Mouse (Mus musculus): Measurements from ENCODE around the gene Ubtd2. TPM values are rescaled to one million over a fixed set of nuclear protein-coding genes. Genes with fewer than 3 reads are reported as not detected.

Gene Ubtd2
- polyA plus RNA-seq, 1 experiment = 2.4 TPM

DNA sequence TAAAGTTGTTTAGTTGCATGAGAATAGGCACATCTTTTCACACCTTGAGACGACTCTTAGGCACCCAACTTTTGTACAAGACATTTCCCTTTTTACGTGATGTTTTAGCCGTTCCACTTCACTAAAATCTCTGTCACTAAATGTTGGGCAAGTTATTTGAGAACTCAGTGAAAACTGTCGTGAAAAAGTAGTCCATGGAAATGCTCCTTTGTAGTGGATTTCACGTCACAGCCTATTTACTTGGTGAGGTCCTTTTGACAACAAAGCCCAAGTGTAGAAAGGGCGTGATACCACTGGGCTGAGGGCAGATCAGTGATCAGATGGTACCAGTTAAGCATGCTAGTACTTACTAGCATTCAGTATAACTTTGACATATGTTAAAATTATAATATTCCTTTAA is 1.2 kb downstream of the Ubtd2 start:
- Histone ChIP-seq H3K27ac (ENCODE audit: insufficient read depth, low read length) (no peak overlapping the region), H3K27me3 (ENCODE audit: control insufficient read depth, insufficient read depth, low read length) (peaks cover 6% of the 10 kb centered on the region; the same call in 1 of the 2 replicates), H3K4me1 (ENCODE audit: control insufficient read depth, insufficient read depth, insufficient read length) (no peaks in the 10 kb centered on the region; the same call in 1 of the 2 replicates), H3K4me3 (ENCODE audit: extremely low read depth, insufficient read depth, insufficient read length) (no peak overlapping the region), H3K36me3 (ENCODE audit: control insufficient read depth, insufficient read depth, low read length) (no peaks in the 10 kb centered on the region)
- no peak for TF ChIP-seq POLR2A (IDR thresholded peaks at IDR 0.05; ENCODE audit: low read depth, low read length)
- 37% methylated on average over 6 of the region's 6 CpGs for WGBS
- no peak for DNase-seq (ENCODE audit: low read depth in 1 of 2, low spot score in 2 of 2)

DNA sequence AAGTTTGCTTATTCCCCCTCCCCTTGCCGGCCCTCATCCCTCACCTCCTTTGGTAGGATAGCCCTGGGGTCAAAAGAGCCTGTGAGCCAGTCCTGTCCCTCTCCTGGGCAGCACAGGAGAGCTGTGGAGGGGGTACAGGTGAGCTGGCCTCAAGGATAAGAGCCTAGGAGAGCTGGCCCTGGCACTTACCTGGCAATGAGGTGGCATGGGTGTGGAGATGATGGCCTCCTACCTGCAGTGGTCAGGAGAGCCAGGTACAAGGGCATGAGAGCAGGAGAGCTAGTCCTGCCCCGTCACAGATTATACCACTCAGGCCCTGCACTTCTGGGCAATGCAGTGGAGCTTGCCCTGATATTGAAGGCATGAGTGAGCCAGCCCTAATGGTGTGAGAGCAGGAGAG is 9.1 kb downstream of the Ubtd2 start:
- Histone ChIP-seq H3K4me3 (ENCODE audit: extremely low read depth, insufficient read depth, insufficient read length) (no peak overlapping the region), H3K27me3 (ENCODE audit: control insufficient read depth, insufficient read depth, low read length) (no peaks in the 10 kb centered on the region), H3K4me1 (ENCODE audit: control insufficient read depth, insufficient read depth, insufficient read length) (no peaks in the 10 kb centered on the region), H3K27ac (ENCODE audit: insufficient read depth, low read length) (no peak overlapping the region), H3K36me3 (ENCODE audit: control insufficient read depth, insufficient read depth, low read length) (no peaks in the 10 kb centered on the region)
- 92% methylated on average over 2 of the region's 2 CpGs for WGBS
- TF ChIP-seq CTCF (IDR thresholded peaks at IDR 0.05; ENCODE audit: extremely low read depth, insufficient read depth, insufficient read length, insufficient replicate concordance) (no peak), POLR2A (IDR thresholded peaks at IDR 0.05; ENCODE audit: low read depth, low read length) (no peak)
- no peak for DNase-seq (ENCODE audit: low read depth in 1 of 2, low spot score in 2 of 2)

- DNase-seq (ENCODE audit: low read depth in 1 of 2, low spot score in 2 of 2) = no peak
- H3K27ac ChIP-seq (ENCODE audit: insufficient read depth, low read length) = no peak overlapping the region
- TF ChIP-seq POLR2A (IDR thresholded peaks at IDR 0.05; ENCODE audit: low read depth, low read length) = no peak
- no peak for TF ChIP-seq CTCF (IDR thresholded peaks at IDR 0.05; ENCODE audit: extremely low read depth, insufficient read depth, insufficient read length, insufficient replicate concordance)
- H3K4me3 ChIP-seq (ENCODE audit: extremely low read depth, insufficient read depth, insufficient read length) = no peak overlapping the region
- no peaks in the 10 kb centered on the region for H3K36me3 ChIP-seq (ENCODE audit: control insufficient read depth, insufficient read depth, low read length)
- WGBS = 67% methylated on average over 2 of the region's 2 CpGs
- no peaks in the 10 kb centered on the region for H3K27me3 ChIP-seq (ENCODE audit: control insufficient read depth, insufficient read depth, low read length)
- no peaks in the 10 kb centered on the region for H3K4me1 ChIP-seq (ENCODE audit: control insufficient read depth, insufficient read depth, insufficient read length)
These were observed 16.8 kb downstream of the Ubtd2 start for GRCm38 (mm10) chr11:32471925-32472324.

GRCm38 (mm10) chr11:32474725-32475124 is 19.6 kb downstream of the Ubtd2 start:
- 64% methylated on average over 3 of the region's 3 CpGs for WGBS
- no peaks in the 10 kb centered on the region for H3K27me3 ChIP-seq (ENCODE audit: control insufficient read depth, insufficient read depth, low read length)
- DNase-seq (ENCODE audit: low read depth in 1 of 2, low spot score in 2 of 2) = no peak
- no peak for TF ChIP-seq POLR2A (IDR thresholded peaks at IDR 0.05; ENCODE audit: low read depth, low read length)
- TF ChIP-seq CTCF (IDR thresholded peaks at IDR 0.05; ENCODE audit: extremely low read depth, insufficient read depth, insufficient read length, insufficient replicate concordance) = no peak
- no peak overlapping the region for H3K4me3 ChIP-seq (ENCODE audit: extremely low read depth, insufficient read depth, insufficient read length)
- no peak overlapping the region for H3K27ac ChIP-seq (ENCODE audit: insufficient read depth, low read length)
- H3K36me3 ChIP-seq (ENCODE audit: control insufficient read depth, insufficient read depth, low read length) = no peaks in the 10 kb centered on the region
- H3K4me1 ChIP-seq (ENCODE audit: control insufficient read depth, insufficient read depth, insufficient read length) = no peaks in the 10 kb centered on the region

DNA sequence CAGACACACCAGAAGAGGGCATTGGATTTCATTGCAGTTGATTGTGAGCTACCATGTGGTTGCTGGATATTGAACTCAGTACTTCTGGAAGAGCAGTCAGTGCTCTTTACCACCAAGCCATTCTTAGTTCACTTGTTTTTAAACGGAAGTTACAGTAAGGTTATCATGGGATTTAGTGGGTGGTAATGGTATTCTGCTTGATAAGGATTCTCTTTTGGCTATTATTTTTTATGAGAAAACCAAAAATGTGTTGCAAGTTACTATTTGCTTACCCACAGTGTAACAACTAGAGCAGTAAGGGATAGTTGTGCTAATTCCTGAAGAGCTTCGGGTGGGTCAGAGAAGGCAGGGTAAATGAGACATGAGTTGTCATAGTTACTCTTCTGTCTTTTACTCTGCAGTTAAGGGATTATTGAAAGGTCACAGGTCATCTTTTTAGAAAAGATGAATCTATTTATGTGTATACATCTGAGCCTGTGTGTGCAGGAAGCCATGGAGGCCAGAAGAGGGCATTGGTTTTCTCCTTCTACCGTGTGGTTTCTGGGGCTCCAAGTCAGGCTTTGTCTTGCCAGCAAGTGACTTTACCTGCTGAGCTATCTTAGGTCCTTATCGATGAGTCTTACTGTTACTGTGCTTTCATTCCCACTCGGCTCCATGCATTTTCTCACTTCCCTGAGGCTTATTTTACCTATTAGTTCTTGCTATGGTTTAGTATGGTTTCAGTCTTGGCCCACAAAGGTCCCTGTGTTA is 20.5 kb downstream of the Ubtd2 start:
- DNase-seq (ENCODE audit: low read depth in 1 of 2, low spot score in 2 of 2) = no peak
- 88% methylated on average over 5 of the region's 5 CpGs for WGBS
- Histone ChIP-seq H3K4me1 (ENCODE audit: control insufficient read depth, insufficient read depth, insufficient read length) (no peaks in the 10 kb centered on the region), H3K27me3 (ENCODE audit: control insufficient read depth, insufficient read depth, low read length) (no peaks in the 10 kb centered on the region), H3K27ac (ENCODE audit: insufficient read depth, low read length) (no peak overlapping the region), H3K4me3 (ENCODE audit: extremely low read depth, insufficient read depth, insufficient read length) (no peak overlapping the region), H3K36me3 (ENCODE audit: control insufficient read depth, insufficient read depth, low read length) (no peaks in the 10 kb centered on the region)
- TF ChIP-seq POLR2A (IDR thresholded peaks at IDR 0.05; ENCODE audit: low read depth, low read length) = no peak
- no peak for TF ChIP-seq CTCF (IDR thresholded peaks at IDR 0.05; ENCODE audit: extremely low read depth, insufficient read depth, insufficient read length, insufficient replicate concordance)

GRCm38 (mm10) chr11:32481525-32481924 is 26.4 kb downstream of the Ubtd2 start:
- H3K36me3 ChIP-seq (ENCODE audit: control insufficient read depth, insufficient read depth, low read length) = no peaks in the 10 kb centered on the region
- H3K4me3 ChIP-seq (ENCODE audit: extremely low read depth, insufficient read depth, insufficient read length) = no peak overlapping the region
- WGBS = 77% methylated on average over 2 of the region's 2 CpGs
- no peaks in the 10 kb centered on the region for H3K4me1 ChIP-seq (ENCODE audit: control insufficient read depth, insufficient read depth, insufficient read length)
- DNase-seq (ENCODE audit: low read depth in 1 of 2, low spot score in 2 of 2) = no peak
- H3K27ac ChIP-seq (ENCODE audit: insufficient read depth, low read length) = no peak overlapping the region
- no peak for TF ChIP-seq POLR2A (IDR thresholded peaks at IDR 0.05; ENCODE audit: low read depth, low read length)
- no peak for TF ChIP-seq CTCF (IDR thresholded peaks at IDR 0.05; ENCODE audit: extremely low read depth, insufficient read depth, insufficient read length, insufficient replicate concordance)
- no peaks in the 10 kb centered on the region for H3K27me3 ChIP-seq (ENCODE audit: control insufficient read depth, insufficient read depth, low read length)

DNA sequence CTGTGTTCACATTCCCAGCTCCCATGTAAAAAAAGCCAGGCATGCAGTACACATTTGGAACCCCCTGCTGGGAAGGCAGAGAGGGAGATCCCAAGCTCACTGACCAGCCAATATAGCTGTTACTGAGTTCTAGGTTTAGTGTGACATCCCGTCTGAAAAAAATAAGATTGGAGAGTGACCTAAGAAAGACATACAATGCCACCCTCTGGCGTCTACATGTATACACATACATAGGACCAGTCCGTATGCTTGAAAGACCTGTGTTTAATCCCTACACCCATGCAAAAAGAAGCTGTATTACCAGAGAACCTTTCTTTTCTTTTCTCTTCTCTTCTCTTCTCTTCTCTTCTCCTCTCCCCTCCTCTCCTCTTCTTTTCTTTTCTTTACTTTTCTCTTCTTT is 30.1 kb downstream of the Ubtd2 start:
- TF ChIP-seq CTCF (IDR thresholded peaks at IDR 0.05; ENCODE audit: extremely low read depth, insufficient read depth, insufficient read length, insufficient replicate concordance) (no peak), POLR2A (IDR thresholded peaks at IDR 0.05; ENCODE audit: low read depth, low read length) (no peak)

More for the DNA sequence above, 30.1 kb downstream of the Ubtd2 start:
- peaks cover 8% of the 10 kb centered on the region for H3K4me1 ChIP-seq (ENCODE audit: control insufficient read depth, insufficient read depth, insufficient read length)
- WGBS = 65% methylated on average over 3 of the region's 3 CpGs
- no peak overlapping the region for H3K27ac ChIP-seq (ENCODE audit: insufficient read depth, low read length)
- DNase-seq (ENCODE audit: low read depth in 1 of 2, low spot score in 2 of 2) = no peak
- no peak overlapping the region for H3K4me3 ChIP-seq (ENCODE audit: extremely low read depth, insufficient read depth, insufficient read length)
- H3K27me3 ChIP-seq (ENCODE audit: control insufficient read depth, insufficient read depth, low read length) = no peaks in the 10 kb centered on the region
- H3K36me3 ChIP-seq (ENCODE audit: control insufficient read depth, insufficient read depth, low read length) = no peaks in the 10 kb centered on the region
